Mouse (Mus musculus): Measurements from ENCODE around the gene Tas2r134. TPM values are rescaled to one million over a fixed set of nuclear protein-coding genes. Genes with fewer than 3 reads are reported as not detected.

Gene Tas2r134
- polyA plus RNA-seq (2016; fragmentation: Nextera tagmentation; extraction: Ambion mirVana) = not detected in 2 replicates

DNA sequence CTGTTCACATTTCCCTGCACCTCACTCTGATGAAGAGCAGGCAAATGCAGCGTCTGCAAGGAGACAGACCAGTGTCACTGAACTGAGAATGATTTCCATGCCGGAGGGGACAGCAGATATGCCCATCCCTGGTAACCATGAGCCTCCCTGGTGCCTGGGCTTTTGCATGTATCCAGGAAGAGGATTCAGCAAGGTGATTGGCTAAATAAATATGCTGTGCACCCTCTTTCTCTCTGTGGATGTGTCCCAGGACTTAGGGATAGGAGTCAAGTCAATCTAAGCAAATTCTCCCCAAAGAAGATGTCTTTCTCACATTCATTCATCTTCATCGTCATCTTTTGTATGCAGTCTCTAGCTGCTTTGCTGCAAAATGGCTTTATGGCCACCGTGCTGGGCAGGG, at the start of gene Tas2r134:
Gene Tas2r134 (plus strand): TSS at position 301 of the 400 bp plus-strand sequence.
- Histone ChIP-seq H3K27ac (no peak within 1 kb of the TSS), H3K9me3 (replicated peaks) (no peaks in the 10 kb centered on the region), H3K4me3 (no peak within 1 kb of the TSS), H3K4me1 (0 out of 2 replicates have a peak, but pooled peaks cover 3% of the 10 kb centered on the region), H3K36me3 (no peaks in the 10 kb centered on the region), H3K27me3 (ENCODE audit: low read depth, poor library complexity, severe bottlenecking) (no peaks in the 10 kb centered on the region)
- WGBS = 87% methylated on average over 4 of the region's 4 CpGs
- no peak for DNase-seq (ENCODE audit: low spot score)

GRCm38 (mm10) chr2:51579767-51580166, 47.5 kb upstream of the Tas2r134 start:
- Histone ChIP-seq H3K27ac (no peak overlapping the region), H3K4me3 (no peak overlapping the region), H3K4me1 (peaks cover 29% of the 10 kb centered on the region), H3K9me3 (replicated peaks) (no peaks in the 10 kb centered on the region), H3K36me3 (no peaks in the 10 kb centered on the region), H3K27me3 (ENCODE audit: low read depth, poor library complexity, severe bottlenecking) (no peaks in the 10 kb centered on the region)
- 89% methylated on average over 5 of the region's 5 CpGs for WGBS
- DNase-seq (ENCODE audit: low spot score) = no peak

DNA sequence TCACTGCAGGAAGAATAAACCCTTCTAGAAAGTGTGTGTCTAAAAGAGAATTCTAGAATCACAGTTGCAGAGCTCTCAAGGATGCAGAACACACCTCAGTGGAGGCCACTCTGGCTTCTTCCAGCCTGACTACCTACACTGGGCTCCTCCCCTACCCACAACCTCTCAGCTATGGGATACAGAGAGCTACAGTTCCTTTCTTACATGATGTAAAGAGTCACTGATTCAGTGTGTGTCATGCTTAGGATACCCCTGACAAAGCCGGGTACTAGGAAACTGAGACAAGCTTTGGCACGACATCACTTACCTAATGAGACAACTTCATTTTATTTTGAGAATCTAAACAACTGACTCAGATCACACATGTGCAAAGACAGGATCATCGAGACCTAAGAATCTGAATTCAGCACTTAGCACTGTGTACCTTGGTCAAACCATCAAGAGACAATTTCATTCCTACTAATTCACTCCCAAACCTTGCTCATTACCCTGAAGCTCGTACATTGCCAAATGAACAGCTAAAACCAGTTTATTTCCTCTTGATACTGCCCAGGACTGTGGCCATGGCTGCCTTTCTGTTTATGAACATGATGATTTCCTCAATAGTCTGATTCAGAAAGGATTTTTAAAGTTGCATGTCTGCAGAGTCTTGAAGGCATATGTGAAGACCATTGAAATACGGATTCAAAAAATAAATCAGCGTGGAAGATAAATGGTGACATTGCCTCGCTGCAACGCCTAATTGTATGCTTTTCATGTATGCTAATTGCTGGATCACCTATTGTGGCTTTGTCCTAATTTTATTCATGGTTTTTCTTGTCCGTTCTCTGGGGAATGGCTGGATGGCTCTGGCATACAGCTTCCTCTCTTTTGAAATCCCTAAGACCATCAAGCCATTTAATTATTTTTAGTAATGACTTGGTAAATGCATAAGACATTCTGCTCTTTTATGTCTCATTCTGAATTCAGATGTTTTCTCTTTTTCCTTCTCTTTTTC, 43.0 kb upstream of the Tas2r134 start:
- Histone ChIP-seq H3K4me1 (peaks cover 33% of the 10 kb centered on the region), H3K27me3 (ENCODE audit: low read depth, poor library complexity, severe bottlenecking) (no peaks in the 10 kb centered on the region)

DNA sequence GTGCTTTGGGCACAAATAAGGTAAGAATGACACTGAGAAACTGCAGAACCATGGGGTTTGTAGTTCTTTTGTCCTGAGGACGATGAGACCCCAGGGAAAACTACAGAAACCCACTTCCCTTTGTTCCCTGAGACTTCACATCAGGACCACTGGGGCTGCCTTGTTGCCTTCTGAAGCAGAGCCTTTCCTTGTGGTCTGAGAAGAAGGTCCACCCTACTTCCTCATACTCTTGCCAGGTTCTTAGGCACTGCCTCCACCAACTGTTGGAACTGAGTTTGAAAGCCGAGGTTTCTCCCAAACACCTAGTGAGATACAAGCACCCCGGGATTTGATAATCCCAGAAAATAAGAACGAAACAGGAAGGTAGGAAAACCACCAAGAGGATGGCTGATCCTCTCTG, 39.0 kb upstream of the Tas2r134 start:
- no peak for DNase-seq (ENCODE audit: low spot score)

More for the DNA sequence above, 43.0 kb upstream of the Tas2r134 start:
- no peak overlapping the region for H3K4me3 ChIP-seq
- no peaks in the 10 kb centered on the region for H3K9me3 ChIP-seq (replicated peaks)
- no peak for DNase-seq (ENCODE audit: low spot score)
- H3K36me3 ChIP-seq = no peaks in the 10 kb centered on the region
- peak overlapping the region; percentile 4; the same call in 1 of the 2 replicates for H3K27ac ChIP-seq
- 84% methylated on average over 9 of the region's 9 CpGs for WGBS

GRCm38 (mm10) chr2:51588895-51589294, 38.4 kb upstream of the Tas2r134 start:
- Histone ChIP-seq H3K4me3 (no peak overlapping the region), H3K27me3 (ENCODE audit: low read depth, poor library complexity, severe bottlenecking) (no peaks in the 10 kb centered on the region), H3K36me3 (no peaks in the 10 kb centered on the region), H3K27ac (no peak overlapping the region), H3K4me1 (peaks cover 21% of the 10 kb centered on the region), H3K9me3 (replicated peaks) (no peaks in the 10 kb centered on the region)
- 82% methylated on average over 6 of the region's 6 CpGs for WGBS
- no peak for DNase-seq (ENCODE audit: low spot score)

More for the DNA sequence above, 39.0 kb upstream of the Tas2r134 start:
- WGBS = 91% methylated on average over 4 of the region's 4 CpGs
- Histone ChIP-seq H3K4me3 (no peak overlapping the region), H3K27me3 (ENCODE audit: low read depth, poor library complexity, severe bottlenecking) (no peaks in the 10 kb centered on the region), H3K9me3 (replicated peaks) (no peaks in the 10 kb centered on the region), H3K36me3 (no peaks in the 10 kb centered on the region), H3K27ac (0 out of 2 replicates have a peak overlapping the region, but pooled peaks have one; percentile 32), H3K4me1 (peaks cover 25% of the 10 kb centered on the region)

DNA sequence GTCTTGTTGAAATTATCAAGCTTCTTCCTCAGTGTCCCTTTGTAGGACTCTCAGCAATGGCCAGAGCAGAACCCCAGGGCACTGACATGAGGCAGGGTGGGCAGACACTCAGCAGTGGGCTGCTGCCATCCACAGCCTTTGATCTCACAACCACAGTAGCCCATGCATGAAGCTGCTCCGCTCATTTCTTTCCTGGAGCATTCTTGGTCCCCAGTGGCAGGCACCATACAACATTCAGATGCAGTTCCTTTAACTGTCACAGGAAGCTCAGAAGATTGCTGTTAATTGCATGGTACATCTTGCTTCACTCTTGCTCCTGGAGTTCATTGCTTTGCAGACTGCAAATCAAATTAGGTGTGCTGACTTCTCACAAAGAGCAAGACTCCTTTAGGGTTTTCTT, 37.7 kb upstream of the Tas2r134 start:
- Histone ChIP-seq H3K27me3 (ENCODE audit: low read depth, poor library complexity, severe bottlenecking) (no peaks in the 10 kb centered on the region), H3K4me1 (peaks cover 21% of the 10 kb centered on the region), H3K36me3 (no peaks in the 10 kb centered on the region), H3K27ac (no peak overlapping the region), H3K4me3 (no peak overlapping the region), H3K9me3 (replicated peaks) (no peaks in the 10 kb centered on the region)
- WGBS = 50% methylated on average over 1 of the region's 1 CpGs
- no peak for DNase-seq (ENCODE audit: low spot score)

- Histone ChIP-seq H3K36me3 (no peaks in the 10 kb centered on the region), H3K4me3 (no peak overlapping the region)
- WGBS = 70% methylated on average over 8 of the region's 8 CpGs
Observed at GRCm38 (mm10) chr2:51590308-51590707, 37.0 kb upstream of the Tas2r134 start.

DNA sequence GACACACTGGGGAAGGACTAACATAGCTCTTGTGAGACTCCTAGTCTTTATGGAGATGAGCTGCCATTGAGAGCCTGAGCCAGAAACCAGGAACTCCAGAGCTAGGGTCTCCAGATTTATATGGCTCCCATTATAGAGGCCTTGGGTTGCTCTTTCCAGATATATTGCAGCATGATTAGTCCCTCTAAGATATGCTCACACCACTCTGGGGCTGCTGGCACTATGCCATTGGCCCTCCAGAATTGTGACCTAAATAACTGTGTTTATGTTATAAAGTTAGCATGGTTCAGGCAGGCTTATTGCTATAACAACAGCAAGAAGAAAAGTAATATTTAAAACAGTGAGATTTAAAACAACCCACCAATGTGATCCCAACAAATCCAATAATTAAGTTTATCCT, 35.2 kb upstream of the Tas2r134 start:
- H3K36me3 ChIP-seq = no peaks in the 10 kb centered on the region
- no peak overlapping the region for H3K4me3 ChIP-seq
- no peaks in the 10 kb centered on the region for H3K9me3 ChIP-seq (replicated peaks)
- no peak for DNase-seq (ENCODE audit: low spot score)
- no peaks in the 10 kb centered on the region for H3K27me3 ChIP-seq (ENCODE audit: low read depth, poor library complexity, severe bottlenecking)
- no peak overlapping the region for H3K27ac ChIP-seq
- peaks cover 15% of the 10 kb centered on the region for H3K4me1 ChIP-seq

More at GRCm38 (mm10) chr2:51590308-51590707, 37.0 kb upstream of the Tas2r134 start:
- no peaks in the 10 kb centered on the region for H3K9me3 ChIP-seq (replicated peaks)
- no peaks in the 10 kb centered on the region for H3K27me3 ChIP-seq (ENCODE audit: low read depth, poor library complexity, severe bottlenecking)
- DNase-seq (ENCODE audit: low spot score) = no peak
- H3K27ac ChIP-seq = no peak overlapping the region
- H3K4me1 ChIP-seq = peaks cover 21% of the 10 kb centered on the region

DNA sequence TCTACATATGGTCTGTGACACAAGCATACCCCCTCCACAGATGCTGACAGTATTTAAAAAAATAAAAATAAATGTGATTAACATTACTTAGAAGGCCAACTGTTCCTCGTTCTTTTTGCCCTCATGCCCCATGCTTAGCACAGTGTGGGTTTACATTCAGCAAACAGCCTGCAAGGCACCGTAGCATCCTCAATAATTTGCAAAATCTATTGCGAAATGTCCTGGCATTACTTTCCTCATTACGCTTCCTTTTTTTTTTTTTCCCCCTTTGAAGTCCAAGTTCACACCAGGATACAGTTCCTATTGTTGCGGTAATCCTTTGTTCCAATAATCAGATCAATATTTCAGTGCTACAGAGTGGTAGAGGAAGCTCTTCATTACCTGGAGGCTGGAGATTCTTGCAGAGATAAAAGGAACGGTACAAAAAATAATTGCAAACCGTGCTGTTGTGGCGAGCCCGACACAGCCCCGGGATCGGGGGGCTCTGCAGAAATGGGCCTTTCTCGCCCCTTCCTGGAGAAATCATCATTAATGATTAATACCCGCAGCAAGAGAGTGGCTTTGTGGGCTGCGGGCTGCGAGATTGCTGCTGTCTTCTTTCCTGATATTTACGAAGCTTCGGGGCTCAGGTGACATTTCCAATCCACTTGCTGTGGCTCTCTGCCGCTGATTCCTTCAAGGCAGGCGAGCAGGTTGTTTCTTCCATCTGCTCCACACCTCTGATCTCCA, 27.7 kb upstream of the Tas2r134 start:
- Histone ChIP-seq H3K27me3 (ENCODE audit: low read depth, poor library complexity, severe bottlenecking) (no peaks in the 10 kb centered on the region), H3K4me1 (peaks cover 10% of the 10 kb centered on the region; the same call in 1 of the 2 replicates), H3K27ac (no peak overlapping the region), H3K36me3 (no peaks in the 10 kb centered on the region), H3K9me3 (replicated peaks) (no peaks in the 10 kb centered on the region), H3K4me3 (no peak overlapping the region)
- WGBS = 84% methylated on average over 19 of the region's 19 CpGs
- DNase-seq (ENCODE audit: low spot score) = no peak

DNA sequence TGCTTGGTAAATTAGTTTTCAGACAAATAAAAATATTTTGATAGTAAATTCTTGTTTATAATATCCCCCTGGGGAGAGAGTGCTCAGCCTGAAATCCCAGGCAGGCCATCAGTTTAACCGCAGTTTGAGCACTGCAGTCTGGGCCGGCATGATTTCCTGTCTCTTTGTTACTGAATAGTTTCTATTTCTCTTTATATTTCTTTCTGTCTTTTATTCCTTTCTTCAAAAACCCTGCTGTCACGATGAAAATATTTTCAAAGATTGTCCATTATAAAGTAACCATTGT, 27.2 kb upstream of the Tas2r134 start:
- 89% methylated on average over 3 of the region's 3 CpGs for WGBS
- DNase-seq (ENCODE audit: low spot score) = no peak
- H3K9me3 ChIP-seq (replicated peaks) = no peaks in the 10 kb centered on the region
- H3K27ac ChIP-seq = no peak overlapping the region
- H3K4me3 ChIP-seq = no peak overlapping the region
- no peaks in the 10 kb centered on the region for H3K27me3 ChIP-seq (ENCODE audit: low read depth, poor library complexity, severe bottlenecking)
- H3K4me1 ChIP-seq = peaks cover 10% of the 10 kb centered on the region; the same call in 1 of the 2 replicates
- no peaks in the 10 kb centered on the region for H3K36me3 ChIP-seq

- 91% methylated on average over 8 of the region's 8 CpGs for WGBS
- H3K36me3 ChIP-seq = no peaks in the 10 kb centered on the region
- no peaks in the 10 kb centered on the region for H3K27me3 ChIP-seq (ENCODE audit: low read depth, poor library complexity, severe bottlenecking)
Observed at GRCm38 (mm10) chr2:51600873-51601272, 26.4 kb upstream of the Tas2r134 start.

DNA sequence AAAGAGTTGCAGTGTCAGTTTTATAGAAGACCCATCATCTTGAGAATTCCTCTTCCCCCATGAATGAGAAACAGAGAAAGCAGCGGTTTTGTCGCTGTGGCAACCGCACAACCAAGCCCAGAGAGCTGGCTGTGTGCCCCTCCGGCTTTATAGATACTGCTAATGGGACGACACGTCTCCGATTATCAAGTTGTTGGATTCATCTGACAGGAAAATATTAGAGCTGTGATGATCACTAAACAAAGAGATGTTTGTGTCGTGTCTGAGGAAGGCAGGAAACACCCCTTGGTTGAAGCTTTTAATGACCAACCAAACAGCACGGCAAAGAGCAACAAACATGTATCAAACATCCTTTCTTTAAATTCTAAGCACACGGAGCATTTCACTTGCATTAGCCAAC, 17.0 kb upstream of the Tas2r134 start:
- DNase-seq (ENCODE audit: low spot score) = no peak
- H3K4me3 ChIP-seq = no peak overlapping the region
- no peaks in the 10 kb centered on the region for H3K27me3 ChIP-seq (ENCODE audit: low read depth, poor library complexity, severe bottlenecking)
- 67% methylated on average over 10 of the region's 10 CpGs for WGBS
- H3K9me3 ChIP-seq (replicated peaks) = no peaks in the 10 kb centered on the region
- H3K27ac ChIP-seq = no peak overlapping the region
- no peaks in the 10 kb centered on the region for H3K4me1 ChIP-seq
- H3K36me3 ChIP-seq = no peaks in the 10 kb centered on the region

More at GRCm38 (mm10) chr2:51600873-51601272, 26.4 kb upstream of the Tas2r134 start:
- Histone ChIP-seq H3K4me3 (no peak overlapping the region), H3K4me1 (peaks cover 10% of the 10 kb centered on the region; the same call in 1 of the 2 replicates), H3K27ac (no peak overlapping the region), H3K9me3 (replicated peaks) (no peaks in the 10 kb centered on the region)
- DNase-seq (ENCODE audit: low spot score) = no peak

- WGBS = 44% methylated on average over 2 of the region's 2 CpGs
- Histone ChIP-seq H3K9me3 (replicated peaks) (no peaks in the 10 kb centered on the region), H3K4me1 (no peaks in the 10 kb centered on the region), H3K27me3 (ENCODE audit: low read depth, poor library complexity, severe bottlenecking) (no peaks in the 10 kb centered on the region), H3K27ac (no peak overlapping the region), H3K36me3 (no peaks in the 10 kb centered on the region), H3K4me3 (no peak overlapping the region)
- DNase-seq (ENCODE audit: low spot score) = no peak
Observed at GRCm38 (mm10) chr2:51610897-51611296, 16.4 kb upstream of the Tas2r134 start.
